Mouse (Mus musculus) adrenal gland, adult 18-20 months (tissue): ENCODE measurements around the gene Fcnb. TPM values are rescaled to one million over a fixed set of nuclear protein-coding genes. Genes with fewer than 3 reads are reported as not detected.

Experiments
- DNase-seq, 2 experiments: peaks; one replicate each; pipeline ENCODE4 v3.0.0; 2021 to 2022; ENCODE audit warnings: low spot score in 2 of 2
- long read RNA-seq, 2 experiments: library from polyadenylated mRNA; stranded (forward); transcript quantifications; one replicate each; pipeline ENCODE4 v2.0.0; 2021
- total RNA-seq, 2 experiments: library from RNA; stranded (reverse); gene quantifications; 1 replicate in 1 of 2; 2 replicates in 1 of 2; pipeline ENCODE4 v1.2.3; 2021

The Fcnb gene
- not detected for total RNA-seq
- long read RNA-seq, experiment 1, result 0 reads
- long read RNA-seq, experiment 2, result 0 reads

GRCm38 (mm10) chr2:28084768-28085167 lies at the start of gene Fcnb:
Fcnb (minus strand) TSS chr2:28084885.
- no peak for DNase-seq

GRCm38 (mm10) chr2:28133833-28134232 lies 49.1 kb upstream of the Fcnb start:
- DNase-seq, result no peak

GRCm38 (mm10) chr2:28132117-28132516 lies 47.4 kb upstream of the Fcnb start:
- no peak for DNase-seq

- no peak for DNase-seq
Observed at GRCm38 (mm10) chr2:28126763-28127438, 42.2 kb upstream of the Fcnb start.

GRCm38 (mm10) chr2:28123910-28124309 lies 39.2 kb upstream of the Fcnb start:
- no peak for DNase-seq

- no peak for DNase-seq
Observed at GRCm38 (mm10) chr2:28121309-28121708, 36.6 kb upstream of the Fcnb start.

DNA sequence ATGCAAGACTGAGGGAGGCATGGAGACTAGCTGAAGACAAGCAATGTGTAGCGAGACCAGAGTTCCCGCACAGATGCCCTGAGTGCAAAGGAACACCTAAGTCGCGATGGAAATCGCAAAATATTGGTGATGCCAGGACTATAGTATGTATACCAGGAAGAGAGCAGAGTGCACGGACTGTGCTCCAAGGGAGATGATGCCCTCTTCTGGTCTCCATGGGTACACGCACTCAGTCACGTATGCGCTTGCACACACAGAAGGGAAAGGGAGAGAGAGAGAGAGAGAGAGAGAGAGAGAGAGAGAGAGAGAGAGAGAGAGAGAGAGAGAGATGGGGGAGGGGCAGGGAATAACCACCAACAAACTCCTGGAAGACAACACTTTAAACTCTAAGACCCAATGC lies 35.7 kb upstream of the Fcnb start:
- no peak for DNase-seq

GRCm38 (mm10) chr2:28118518-28119116 lies 33.9 kb upstream of the Fcnb start:
- no peak for DNase-seq

- DNase-seq, result no peak
Observed at GRCm38 (mm10) chr2:28117490-28118308, 33.0 kb upstream of the Fcnb start.

- no peak for DNase-seq
Observed at GRCm38 (mm10) chr2:28108763-28109162, 24.1 kb upstream of the Fcnb start.

DNA sequence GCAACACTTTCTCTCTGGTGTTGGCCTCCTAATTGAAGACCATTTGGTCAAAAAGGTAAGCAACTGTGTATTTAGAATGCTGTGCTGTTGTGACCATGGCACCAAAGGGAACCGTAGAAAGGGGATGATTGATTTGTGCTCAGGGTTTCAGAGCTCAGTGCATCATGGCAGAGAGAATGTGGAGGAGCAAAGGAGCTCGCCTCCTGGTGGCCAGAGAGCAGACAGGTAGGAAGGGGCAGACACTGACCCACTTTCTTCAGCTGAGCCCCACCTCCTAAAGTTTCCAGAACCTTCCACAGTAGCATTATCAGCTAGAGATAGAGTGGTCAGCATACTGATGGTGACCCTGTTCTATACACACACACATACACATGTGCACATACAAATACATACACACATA lies 21.3 kb upstream of the Fcnb start:
- no peak for DNase-seq

DNA sequence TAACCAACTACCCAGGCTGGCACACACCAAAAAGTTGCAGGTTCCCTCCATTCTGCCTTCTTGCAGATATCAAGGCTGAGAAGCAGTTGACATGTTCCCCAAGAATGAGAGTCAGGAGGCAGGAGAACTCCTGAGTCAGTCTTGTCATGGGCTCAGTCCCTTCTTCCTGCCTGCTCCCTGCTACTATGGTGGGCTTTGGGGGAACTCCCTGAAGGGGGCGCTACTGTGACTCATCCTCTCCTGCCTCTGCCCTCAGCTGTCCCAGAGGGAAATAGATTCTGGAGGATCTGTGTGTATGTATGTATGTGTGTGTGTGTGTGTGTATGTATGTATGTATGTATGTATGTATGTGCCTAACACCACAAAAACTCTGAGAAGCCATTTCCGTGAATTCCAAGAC lies 19.0 kb upstream of the Fcnb start:
- no peak for DNase-seq

GRCm38 (mm10) chr2:28101892-28102291 lies 17.2 kb upstream of the Fcnb start:
- DNase-seq, result no peak

- DNase-seq, result no peak
Observed at GRCm38 (mm10) chr2:28100796-28101483, 16.3 kb upstream of the Fcnb start.

DNA sequence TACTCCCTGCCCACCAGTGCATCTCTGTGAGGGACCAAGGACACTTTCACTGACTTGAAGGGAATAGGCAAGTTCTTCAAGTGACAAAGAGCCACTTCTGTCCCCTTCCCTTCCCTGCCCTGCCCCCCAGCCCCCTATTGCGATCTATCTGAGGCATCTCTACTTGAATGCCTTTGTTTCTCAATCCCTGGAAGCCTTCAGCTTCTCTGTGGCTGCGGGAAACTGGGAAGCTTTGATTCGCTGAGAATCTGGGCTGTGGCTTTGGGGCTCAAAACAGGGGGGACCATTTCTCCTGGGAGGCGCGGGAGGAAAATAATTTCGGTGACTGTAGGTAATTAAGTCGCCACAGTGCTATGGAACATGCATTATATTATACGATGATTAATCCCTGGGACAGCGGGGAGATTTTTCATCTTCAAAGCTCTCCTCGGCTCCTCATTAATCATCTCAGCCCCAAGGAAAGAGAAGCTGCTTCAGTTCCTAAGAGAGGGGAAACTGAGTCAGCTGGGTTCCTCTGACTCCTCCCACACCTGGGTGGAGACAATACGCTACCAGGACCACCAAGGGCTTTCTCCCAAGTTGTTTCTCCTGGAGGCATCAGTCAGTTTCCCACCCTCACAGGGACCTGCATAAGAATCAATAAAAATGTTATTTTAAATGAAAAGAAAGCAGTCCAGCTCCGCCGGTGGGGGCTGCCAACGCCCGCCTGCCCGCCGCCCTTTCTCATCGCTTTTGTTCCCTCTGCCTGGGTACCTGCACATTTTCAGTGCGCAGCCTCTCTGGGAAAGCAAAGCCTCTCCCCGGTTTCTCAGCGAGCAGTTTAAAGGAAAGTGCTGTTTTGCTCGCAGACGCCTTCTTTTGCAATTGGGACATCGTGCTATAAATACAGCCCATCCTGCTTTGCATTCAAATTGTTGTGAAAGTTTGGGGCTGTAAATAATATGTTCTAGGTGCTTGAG lies 14.1 kb upstream of the Fcnb start:
- DNase-seq, result no peak

DNA sequence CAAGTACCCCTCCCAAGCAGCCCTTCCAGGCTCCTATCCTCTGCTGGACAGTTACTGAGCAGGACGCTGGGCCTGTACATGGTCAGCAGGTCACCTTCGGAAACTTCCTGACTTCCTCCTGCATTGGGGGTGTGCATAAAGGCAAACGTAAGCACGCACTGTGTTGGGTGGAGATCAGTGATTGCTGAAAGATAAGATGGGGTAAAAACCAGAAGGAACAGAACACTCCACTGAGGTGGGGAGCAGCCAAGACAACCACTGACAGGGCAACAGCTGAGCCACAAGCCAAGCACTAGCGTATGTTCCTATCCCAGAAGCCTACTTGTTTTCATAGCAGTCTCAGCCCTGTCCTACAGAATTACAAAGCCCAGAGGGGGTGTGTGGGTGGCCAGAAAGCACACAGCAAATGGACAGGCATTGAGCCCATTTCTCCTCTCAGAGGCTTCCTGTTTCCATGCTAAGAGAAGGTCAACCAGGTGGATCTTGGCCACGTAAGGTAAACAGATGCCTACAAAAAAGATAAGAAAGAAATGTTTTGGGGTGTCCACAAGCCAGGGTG lies 12.1 kb upstream of the Fcnb start:
- no peak for DNase-seq

DNA sequence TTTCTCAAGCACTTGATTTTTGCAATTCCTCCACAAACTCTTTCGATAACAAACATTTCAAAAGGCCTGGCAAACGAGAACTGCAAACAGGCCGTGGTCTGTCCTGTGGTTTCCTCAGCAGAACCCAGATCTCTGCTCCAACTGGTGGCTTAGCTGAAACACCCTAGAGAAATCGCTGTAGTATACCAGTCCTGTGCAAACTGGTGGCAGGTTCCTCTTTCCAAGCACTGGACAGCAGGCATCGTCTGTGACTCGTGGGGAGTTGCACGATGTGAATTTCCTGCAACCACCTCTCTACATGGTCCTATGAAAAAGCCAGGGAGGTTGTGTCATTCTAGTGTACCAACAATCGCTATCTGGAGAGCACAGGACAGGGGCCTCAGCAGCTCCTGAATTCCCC lies 7.4 kb upstream of the Fcnb start:
- no peak for DNase-seq

DNA sequence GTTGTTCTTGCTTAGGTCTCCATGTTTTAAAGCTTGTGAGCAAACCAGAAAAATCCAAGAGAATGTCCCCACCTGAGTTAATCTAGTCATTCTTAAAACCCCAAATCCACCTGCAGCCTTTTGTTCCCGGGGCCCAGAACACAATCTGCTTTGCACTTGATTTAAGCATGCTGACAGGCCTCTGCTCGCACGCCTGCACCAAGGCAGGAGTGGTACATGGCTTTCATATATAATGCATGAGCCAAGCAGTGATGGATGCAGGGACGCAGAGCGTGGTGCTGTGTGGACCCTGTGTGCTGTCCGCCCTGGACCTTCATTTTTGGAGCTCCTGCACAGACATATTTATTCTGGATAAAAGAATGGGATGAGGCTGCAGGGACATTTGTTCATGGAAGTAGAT lies 6.4 kb upstream of the Fcnb start:
- DNase-seq, result no peak

- DNase-seq, result no peak
Observed at GRCm38 (mm10) chr2:28090299-28091008, 5.8 kb upstream of the Fcnb start.
